Mouse (Mus musculus): ENCODE measurements around the gene Tarbp1. TPM values are rescaled to one million over a fixed set of nuclear protein-coding genes. Genes with fewer than 3 reads are reported as not detected.
A peak's percentile ranks its signal among the peaks of the same experiment; 100 is the strongest.
"Not testable (repeated sequence)": the region's sequence is repeated elsewhere in the genome, so short reads cannot be mapped to it uniquely, and the experiment has no call there.

Gene Tarbp1
- polyA plus RNA-seq, 1 experiment from 2014 or later, result 1.9 TPM

DNA sequence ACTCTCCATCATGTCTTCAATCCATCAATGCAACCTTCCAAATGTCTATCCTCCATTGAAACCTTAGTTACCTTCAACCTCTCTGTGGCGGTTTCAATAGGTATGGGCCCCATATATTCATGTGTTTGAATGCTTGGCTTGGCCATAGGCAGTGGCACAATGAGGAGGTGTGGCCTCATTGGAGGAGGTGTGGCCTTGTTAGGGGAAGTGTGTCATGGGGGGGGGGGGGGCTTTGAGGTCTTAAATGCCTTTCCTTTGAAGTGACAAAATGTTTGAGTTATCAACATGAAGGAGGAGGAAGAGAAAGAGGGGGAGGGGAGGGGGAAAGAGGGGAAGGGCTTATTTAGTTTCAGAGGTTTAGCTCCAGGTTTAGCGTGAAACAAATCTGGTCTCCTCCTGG lies 5.5 kb upstream of the Tarbp1 start:
- ATAC-seq (replicated peaks), result no peak
- H3K9ac ChIP-seq (replicated peaks), result no peak overlapping the region
- H3K4me2 ChIP-seq (replicated peaks), result no peak overlapping the region
- no peaks in the 10 kb centered on the region for H3K27me3 ChIP-seq
- H3K4me1 ChIP-seq, result peaks cover 4% of the 10 kb centered on the region; the same call in 1 of the 2 replicates
- no peaks in the 10 kb centered on the region for H3K36me3 ChIP-seq
- H3K4me3 ChIP-seq, result no peak overlapping the region
- no peaks in the 10 kb centered on the region for H3K9me3 ChIP-seq
- 87% methylated on average over 2 of the region's 2 CpGs for WGBS
- H3K27ac ChIP-seq (replicated peaks), result no peak overlapping the region

DNA sequence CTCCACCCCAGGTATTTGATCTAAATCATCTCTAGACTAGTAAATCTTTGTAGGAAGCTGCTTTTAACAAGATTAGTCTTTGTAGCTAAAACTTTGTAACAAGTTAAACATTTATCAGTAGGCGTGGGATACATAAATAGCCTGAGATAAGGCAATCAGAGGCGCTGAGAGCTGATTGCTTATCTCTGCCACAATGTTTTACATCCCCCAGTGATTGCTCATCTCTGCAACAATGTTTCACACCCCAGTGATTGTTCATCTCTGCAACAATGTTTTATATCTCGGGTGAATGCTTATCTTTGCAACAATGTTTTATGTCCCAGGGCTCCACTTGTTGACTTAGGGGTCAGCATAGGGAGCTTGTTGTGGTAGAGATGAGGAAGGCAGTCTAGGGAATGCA lies 3.8 kb upstream of the Tarbp1 start:
- Histone ChIP-seq H3K27me3 (no peaks in the 10 kb centered on the region), H3K27ac (replicated peaks) (no peak overlapping the region), H3K4me2 (replicated peaks) (no peak overlapping the region), H3K9me3 (no peaks in the 10 kb centered on the region), H3K4me3 (no peak overlapping the region), H3K9ac (replicated peaks) (no peak overlapping the region), H3K4me1 (peaks cover 12% of the 10 kb centered on the region), H3K36me3 (no peaks in the 10 kb centered on the region)
- 60% methylated on average over 3 of the region's 3 CpGs for WGBS
- ATAC-seq (replicated peaks), result no peak

DNA sequence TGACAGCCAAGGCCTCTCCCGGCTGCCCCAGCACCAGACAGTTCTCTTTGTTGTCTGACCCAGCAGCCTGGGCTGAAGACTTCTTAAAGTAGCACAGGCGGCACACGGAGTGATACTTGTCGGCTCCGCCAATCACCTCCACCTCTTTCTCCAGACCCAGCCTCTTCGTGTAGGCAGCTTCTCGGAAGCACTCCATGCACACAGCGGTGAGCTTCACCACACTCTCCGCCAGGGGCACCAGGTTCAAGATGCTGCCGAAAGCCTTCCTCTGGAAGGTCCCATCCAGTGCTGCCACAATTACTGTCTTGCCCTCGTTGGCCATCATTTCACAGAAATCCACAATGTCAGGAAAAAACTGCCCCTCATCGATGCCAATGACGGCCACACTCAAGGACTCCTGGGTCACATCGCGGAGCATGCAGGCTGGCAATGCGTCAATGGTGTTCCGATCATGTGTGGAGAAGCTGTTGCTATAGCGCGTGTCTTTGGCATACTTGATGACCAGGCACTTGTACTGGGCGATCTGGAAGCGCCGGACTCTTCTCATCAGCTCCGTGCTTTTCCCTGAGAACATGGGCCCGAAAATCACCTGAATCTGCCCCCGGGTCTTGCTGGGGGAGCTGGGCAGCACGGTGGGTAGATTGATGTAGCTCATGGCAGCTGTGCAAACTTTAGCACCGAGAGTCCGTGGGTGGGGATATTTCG lies 1.4 kb upstream of the Tarbp1 start:
- ATAC-seq (replicated peaks); H3K9ac ChIP-seq (replicated peaks); H3K4me3 ChIP-seq; H3K9me3 ChIP-seq; H3K27ac ChIP-seq (replicated peaks); H3K36me3 ChIP-seq; H3K4me2 ChIP-seq (replicated peaks); H3K27me3 ChIP-seq: not testable (repeated sequence)
- WGBS, result 53% methylated on average over 29 of the region's 29 CpGs
- peaks cover 22% of the 10 kb centered on the region for H3K4me1 ChIP-seq

DNA sequence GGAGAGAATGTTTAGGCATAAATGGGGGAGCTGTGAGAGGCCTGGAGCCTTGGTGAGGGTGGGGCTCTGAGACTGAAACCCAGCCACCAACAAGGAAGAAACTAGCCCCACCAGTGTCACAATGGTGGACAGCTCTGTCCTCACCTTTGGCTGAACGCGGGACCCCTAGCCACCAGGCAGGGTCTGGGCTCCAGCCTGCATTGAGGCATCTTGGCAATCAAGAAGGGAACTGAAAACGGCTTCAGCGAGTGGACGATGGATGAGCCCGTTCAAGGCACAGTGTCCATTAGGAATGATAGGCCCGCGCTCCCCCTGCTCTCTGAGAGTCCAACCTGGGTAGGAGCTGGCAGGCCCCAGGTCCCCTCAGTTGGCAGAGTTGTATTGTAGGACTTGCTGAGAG lies 873 bp upstream of the Tarbp1 start:
- not testable (repeated sequence) for H3K27ac ChIP-seq (replicated peaks); H3K9me3 ChIP-seq; H3K4me3 ChIP-seq; H3K27me3 ChIP-seq; ATAC-seq (replicated peaks); H3K4me2 ChIP-seq (replicated peaks); H3K36me3 ChIP-seq; H3K9ac ChIP-seq (replicated peaks)
- H3K4me1 ChIP-seq, result peaks cover 22% of the 10 kb centered on the region
- 44% methylated on average over 8 of the region's 8 CpGs for WGBS

DNA sequence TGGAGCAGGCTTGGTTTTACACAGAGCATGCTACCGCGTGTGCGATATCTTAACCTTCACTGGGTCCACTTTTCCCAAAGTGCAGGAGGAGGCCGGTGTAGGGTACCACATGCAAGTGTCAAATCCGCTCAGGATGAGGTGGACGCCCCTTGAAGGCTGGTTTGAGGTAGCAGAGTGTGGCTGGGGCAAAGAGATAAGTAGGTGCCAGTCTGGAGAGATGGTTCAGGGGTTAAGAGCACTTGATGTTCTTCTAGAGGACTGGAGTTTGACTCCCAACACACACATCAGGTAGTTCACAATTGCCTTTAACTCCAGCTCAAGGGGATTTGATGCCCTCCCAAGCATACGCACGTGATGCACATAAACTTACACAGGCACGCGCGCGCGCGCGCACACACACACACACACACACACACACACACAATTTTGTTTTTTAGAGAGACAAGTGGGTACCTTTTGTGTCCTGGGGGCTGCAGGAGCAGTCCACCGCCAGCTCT lies 1.0 kb downstream of the Tarbp1 start:
- H3K9me3 ChIP-seq, result no peaks in the 10 kb centered on the region
- peak overlapping the region; percentile 84 for H3K9ac ChIP-seq (replicated peaks)
- no peak for ATAC-seq (replicated peaks)
- H3K27ac ChIP-seq (replicated peaks), result peak overlapping the region; percentile 97
- WGBS, result 12% methylated on average over 16 of the region's 16 CpGs
- H3K27me3 ChIP-seq, result no peaks in the 10 kb centered on the region
- H3K4me1 ChIP-seq, result peaks cover 22% of the 10 kb centered on the region
- H3K4me3 ChIP-seq, result peak overlapping the region; percentile 98
- 0 out of 2 replicates have a peak, but pooled peaks cover 10% of the 10 kb centered on the region for H3K36me3 ChIP-seq
- peak overlapping the region; percentile 80 for H3K4me2 ChIP-seq (replicated peaks)

DNA sequence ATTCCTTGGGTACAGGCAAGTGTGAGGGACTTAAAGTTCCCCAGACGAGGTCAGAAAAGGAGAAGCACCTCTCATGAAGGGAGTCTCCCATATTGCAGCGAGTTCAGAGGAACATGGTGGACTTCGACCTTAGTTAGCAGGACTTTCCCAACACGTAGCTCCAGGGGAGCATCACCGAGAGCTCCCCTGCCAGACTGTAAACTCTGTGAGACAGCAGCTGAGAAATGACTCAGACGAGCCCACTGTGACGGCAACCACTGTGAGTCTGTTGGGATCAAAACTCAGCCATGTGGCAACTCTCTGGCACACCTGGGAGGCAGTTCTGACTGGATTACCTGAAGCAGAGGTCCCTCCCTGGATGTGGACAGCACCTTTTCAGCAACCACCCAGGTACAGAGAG lies 10.8 kb downstream of the Tarbp1 start:
- no peak overlapping the region for H3K4me2 ChIP-seq (replicated peaks)
- no peak for ATAC-seq (replicated peaks)
- H3K9ac ChIP-seq (replicated peaks), result no peak overlapping the region
- H3K27me3 ChIP-seq, result no peaks in the 10 kb centered on the region
- WGBS, result 87% methylated on average over 7 of the region's 7 CpGs
- H3K4me3 ChIP-seq, result no peak overlapping the region
- H3K27ac ChIP-seq (replicated peaks), result no peak overlapping the region
- H3K36me3 ChIP-seq, result peaks cover 45% of the 10 kb centered on the region
- no peaks in the 10 kb centered on the region for H3K9me3 ChIP-seq
- H3K4me1 ChIP-seq, result no peaks in the 10 kb centered on the region

DNA sequence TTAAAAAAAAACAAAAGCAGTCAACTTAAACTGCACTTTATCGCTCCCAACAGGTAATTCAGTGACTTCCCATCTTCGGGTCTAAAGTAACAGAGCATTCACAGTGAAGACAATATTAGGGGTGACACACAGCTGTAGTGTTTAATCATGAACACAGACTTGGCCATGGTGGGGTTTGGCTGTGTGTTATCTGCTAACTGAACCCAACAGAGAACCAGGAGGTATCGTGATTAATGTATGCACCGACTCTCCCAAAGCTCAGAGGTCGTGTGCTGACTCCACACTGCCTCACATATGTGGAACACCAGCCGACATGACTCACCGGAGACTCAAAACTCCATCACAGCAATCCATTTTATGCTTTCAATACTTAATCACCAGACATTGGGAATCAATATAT lies 13.1 kb downstream of the Tarbp1 start:
- Histone ChIP-seq H3K4me1 (no peaks in the 10 kb centered on the region), H3K27ac (replicated peaks) (no peak overlapping the region), H3K27me3 (no peaks in the 10 kb centered on the region), H3K4me3 (no peak overlapping the region), H3K9ac (replicated peaks) (no peak overlapping the region), H3K36me3 (peaks cover 35% of the 10 kb centered on the region), H3K9me3 (no peaks in the 10 kb centered on the region), H3K4me2 (replicated peaks) (no peak overlapping the region)
- 85% methylated on average over 7 of the region's 7 CpGs for WGBS
- no peak for ATAC-seq (replicated peaks)

DNA sequence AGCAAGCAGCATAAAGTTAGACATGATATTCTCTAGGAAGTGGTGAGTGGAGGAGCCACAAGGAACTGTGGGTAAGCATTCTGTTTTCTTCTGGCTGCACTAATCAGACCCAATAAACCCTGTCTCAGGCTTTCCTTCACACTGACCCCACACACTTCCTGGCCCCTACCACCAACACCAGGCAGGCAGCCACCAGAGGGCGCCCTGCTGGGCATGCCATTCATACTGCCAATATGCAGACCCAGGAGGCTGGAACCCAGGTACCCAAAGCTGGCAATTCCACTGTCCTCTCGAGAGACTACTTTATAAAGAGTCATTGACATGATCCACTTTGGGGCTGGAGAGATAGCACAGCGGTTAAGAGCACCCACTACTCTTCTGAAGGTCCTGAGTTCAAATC lies 14.6 kb downstream of the Tarbp1 start:
- H3K4me2 ChIP-seq (replicated peaks), result no peak overlapping the region

DNA sequence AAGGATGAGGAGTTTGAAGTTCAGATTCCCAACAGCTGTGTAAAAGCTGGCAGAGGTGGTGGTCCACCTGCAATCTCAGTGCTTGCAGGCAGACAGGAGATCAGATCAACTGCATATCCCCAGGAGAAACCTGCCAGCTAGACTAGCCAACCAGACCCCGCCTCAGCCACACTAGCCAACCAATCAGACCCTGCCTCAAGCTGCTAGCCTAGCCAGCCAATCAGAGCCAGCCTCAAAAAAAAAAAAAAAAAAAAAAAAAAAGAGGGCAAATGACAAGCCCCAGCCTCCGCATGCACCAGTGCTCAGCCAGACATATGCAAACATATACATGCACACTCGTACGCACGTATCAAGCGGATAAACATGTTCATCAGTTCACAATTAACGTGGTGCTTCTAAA lies 19.5 kb downstream of the Tarbp1 start:
- Histone ChIP-seq H3K36me3 (peaks cover 55% of the 10 kb centered on the region), H3K27ac (replicated peaks) (no peak overlapping the region), H3K27me3 (no peaks in the 10 kb centered on the region), H3K4me1 (no peaks in the 10 kb centered on the region), H3K4me2 (replicated peaks) (no peak overlapping the region), H3K9me3 (no peaks in the 10 kb centered on the region), H3K4me3 (no peak overlapping the region), H3K9ac (replicated peaks) (no peak overlapping the region)
- no peak for ATAC-seq (replicated peaks)
- 76% methylated on average over 7 of the region's 7 CpGs for WGBS

More for the DNA sequence above, 14.6 kb downstream of the Tarbp1 start:
- no peaks in the 10 kb centered on the region for H3K9me3 ChIP-seq
- no peak for ATAC-seq (replicated peaks)
- peaks cover 40% of the 10 kb centered on the region for H3K36me3 ChIP-seq
- H3K4me3 ChIP-seq, result no peak overlapping the region
- 57% methylated on average over 3 of the region's 3 CpGs for WGBS
- H3K9ac ChIP-seq (replicated peaks), result no peak overlapping the region
- H3K27me3 ChIP-seq, result no peaks in the 10 kb centered on the region
- H3K4me1 ChIP-seq, result no peaks in the 10 kb centered on the region
- no peak overlapping the region for H3K27ac ChIP-seq (replicated peaks)

DNA sequence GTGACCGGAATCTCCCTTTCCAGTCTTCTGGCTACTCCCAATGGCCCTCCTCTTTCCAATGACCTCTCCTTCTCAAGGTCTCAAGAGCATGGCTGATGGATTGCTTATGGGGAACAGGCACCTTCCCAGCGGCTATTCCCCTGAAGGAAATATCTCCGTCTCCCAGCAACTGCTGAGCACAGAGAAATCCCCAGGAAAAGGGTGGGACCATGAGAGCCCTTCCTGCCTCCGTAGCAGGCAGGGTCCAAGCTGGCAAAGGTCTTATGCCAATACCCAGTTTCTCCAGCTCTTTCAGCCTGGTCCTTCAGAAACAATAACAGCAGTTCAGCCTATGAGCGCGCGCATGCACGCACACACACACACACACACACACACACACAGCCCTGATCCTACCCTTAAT lies 23.7 kb downstream of the Tarbp1 start:
- no peak overlapping the region for H3K4me2 ChIP-seq (replicated peaks)
- WGBS, result 93% methylated on average over 8 of the region's 8 CpGs
- peaks cover 72% of the 10 kb centered on the region for H3K36me3 ChIP-seq

DNA sequence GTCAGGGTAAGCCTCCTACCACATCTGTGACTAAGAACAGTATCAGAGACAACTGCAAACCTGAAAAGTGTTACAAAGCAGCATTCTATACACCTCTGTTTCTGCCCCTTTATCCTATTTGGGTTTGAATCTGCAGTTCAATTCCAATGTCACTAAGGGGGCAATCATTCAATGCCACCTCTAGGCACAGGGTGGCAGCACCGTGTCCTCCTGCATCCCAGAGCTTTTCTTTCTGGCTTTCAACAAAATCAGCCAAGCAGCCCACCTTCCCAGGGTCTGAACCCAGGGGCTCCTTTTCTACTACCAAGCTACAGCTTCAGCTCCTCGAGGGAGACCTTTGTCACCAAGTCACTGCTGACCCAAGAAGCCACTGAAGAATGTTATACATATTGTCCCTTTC lies 35.9 kb downstream of the Tarbp1 start:
- Histone ChIP-seq H3K4me2 (replicated peaks) (no peak overlapping the region), H3K27me3 (no peaks in the 10 kb centered on the region), H3K9ac (replicated peaks) (no peak overlapping the region), H3K27ac (replicated peaks) (no peak overlapping the region), H3K9me3 (no peaks in the 10 kb centered on the region), H3K36me3 (peaks cover 40% of the 10 kb centered on the region), H3K4me3 (no peak overlapping the region), H3K4me1 (no peaks in the 10 kb centered on the region)
- 66% methylated on average over 2 of the region's 2 CpGs for WGBS
- no peak for ATAC-seq (replicated peaks)

More for the DNA sequence above, 23.7 kb downstream of the Tarbp1 start:
- no peak overlapping the region for H3K4me3 ChIP-seq
- H3K9me3 ChIP-seq, result no peaks in the 10 kb centered on the region
- no peak overlapping the region for H3K9ac ChIP-seq (replicated peaks)
- H3K27ac ChIP-seq (replicated peaks), result no peak overlapping the region
- ATAC-seq (replicated peaks), result no peak
- no peaks in the 10 kb centered on the region for H3K4me1 ChIP-seq
- H3K27me3 ChIP-seq, result no peaks in the 10 kb centered on the region

DNA sequence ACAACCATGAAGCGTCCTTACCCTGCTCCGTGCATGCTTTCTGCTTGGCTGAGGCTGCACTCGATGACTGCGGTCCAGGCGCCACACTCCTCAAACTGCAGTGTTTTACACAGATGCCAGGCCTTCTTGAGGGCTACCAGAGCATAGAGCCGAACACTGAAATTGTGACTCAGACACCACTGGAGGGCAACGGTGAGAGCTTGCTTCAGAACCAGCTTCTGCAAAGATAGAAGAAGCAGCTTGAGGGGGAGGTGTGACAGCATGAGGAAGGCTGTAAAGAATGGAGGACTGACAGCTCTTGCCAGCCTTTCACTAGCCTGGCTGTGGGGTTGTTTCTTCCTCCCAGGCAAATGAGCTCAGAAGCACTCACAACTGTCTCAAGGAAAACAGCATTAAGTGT lies 41.0 kb downstream of the Tarbp1 start:
- WGBS, result 88% methylated on average over 7 of the region's 7 CpGs
- H3K36me3 ChIP-seq, result peaks cover 60% of the 10 kb centered on the region
- H3K9ac ChIP-seq (replicated peaks), result no peak overlapping the region
- H3K27me3 ChIP-seq, result no peaks in the 10 kb centered on the region
- no peaks in the 10 kb centered on the region for H3K4me1 ChIP-seq
- H3K4me2 ChIP-seq (replicated peaks), result no peak overlapping the region
- no peak overlapping the region for H3K4me3 ChIP-seq
- no peak overlapping the region for H3K27ac ChIP-seq (replicated peaks)
- ATAC-seq (replicated peaks), result no peak
- H3K9me3 ChIP-seq, result no peaks in the 10 kb centered on the region

DNA sequence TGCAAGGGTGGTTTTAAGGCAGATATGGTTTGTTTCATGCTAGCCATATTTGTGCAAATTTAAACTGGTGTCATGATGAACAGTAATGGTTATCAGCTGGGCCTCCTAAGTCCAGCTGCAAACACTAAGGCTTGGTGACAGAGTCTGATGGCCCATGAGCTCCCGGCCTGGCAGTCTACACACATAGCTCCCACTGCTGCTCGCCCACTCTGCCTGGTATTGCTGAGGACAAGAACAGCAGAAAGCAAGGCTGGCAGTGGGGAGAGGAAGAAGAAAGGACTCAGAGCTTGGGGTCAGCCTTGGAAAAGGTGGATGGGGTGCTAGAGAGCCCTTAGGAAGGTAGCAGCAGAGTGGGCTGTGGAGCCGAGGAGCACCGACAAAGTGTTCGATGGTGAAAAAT lies 45.2 kb downstream of the Tarbp1 start:
- no peak for ATAC-seq (replicated peaks)
- H3K9ac ChIP-seq (replicated peaks), result no peak overlapping the region
- no peak overlapping the region for H3K4me3 ChIP-seq
- no peak overlapping the region for H3K27ac ChIP-seq (replicated peaks)
- H3K9me3 ChIP-seq, result no peaks in the 10 kb centered on the region
- H3K36me3 ChIP-seq, result peaks cover 67% of the 10 kb centered on the region
- no peak overlapping the region for H3K4me2 ChIP-seq (replicated peaks)
- no peaks in the 10 kb centered on the region for H3K4me1 ChIP-seq
- H3K27me3 ChIP-seq, result no peaks in the 10 kb centered on the region
- WGBS, result 96% methylated on average over 5 of the region's 5 CpGs

All from forebrain, embryonic 15.5 days (tissue).